Mouse (Mus musculus) thymus, postnatal 36 days (tissue): ENCODE results near the gene Gm42906.

Experiments
- DNase-seq, 2 experiments: peaks; one replicate each; pipeline ENCODE4 v3.0.0; 2022; ENCODE audit warnings: mixed read lengths in 2 of 2

The Gm42906 gene

GRCm38 (mm10) chr5:151428113-151428756 is at the start of gene Gm42906:
Gene Gm42906 (minus strand): TSS chr5:151428163.
- DNase-seq, result no peak

DNA sequence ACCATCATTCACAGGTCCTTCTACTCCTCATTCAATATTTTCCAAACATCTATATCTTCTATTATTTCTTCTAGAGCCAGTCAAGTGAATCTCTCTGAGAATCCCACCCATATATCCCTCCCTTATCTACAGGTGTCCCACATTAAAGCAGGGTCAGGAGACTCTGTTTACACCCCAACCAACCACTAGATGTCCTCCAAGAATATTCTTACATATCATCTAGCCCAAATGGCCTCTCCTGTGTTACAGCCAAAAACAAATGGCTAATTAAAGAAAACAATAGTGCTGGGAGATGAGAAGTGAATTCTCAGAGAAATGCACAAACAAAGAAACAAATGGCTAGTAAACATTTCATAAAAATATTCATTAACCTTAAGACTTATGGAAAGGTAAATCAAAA is 17.7 kb upstream of the Gm42906 start:
- DNase-seq, result no peak

DNA sequence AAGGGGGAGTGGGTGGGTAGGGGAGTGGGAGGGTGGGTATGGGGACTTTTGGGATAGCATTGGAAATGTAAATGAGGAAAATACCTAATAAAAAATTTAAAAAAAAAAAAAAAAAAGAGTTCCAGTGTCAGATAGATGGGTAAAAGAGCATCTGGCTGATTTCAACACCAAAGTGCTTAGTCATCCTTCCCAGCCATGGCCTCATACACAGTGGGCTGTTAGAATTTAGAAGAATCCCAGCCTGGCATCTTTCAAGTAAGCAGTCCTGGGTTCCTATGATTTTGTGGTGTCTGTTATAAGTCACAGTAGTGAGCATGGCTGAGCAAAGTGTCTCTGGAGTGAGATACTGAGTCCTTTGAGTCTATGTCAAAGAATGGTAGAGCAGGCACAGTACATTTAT is 7.1 kb upstream of the Gm42906 start:
- DNase-seq, result no peak

- DNase-seq, result no peak
These were observed 1.5 kb downstream of the Gm42906 start for GRCm38 (mm10) chr5:151426466-151426865.

DNA sequence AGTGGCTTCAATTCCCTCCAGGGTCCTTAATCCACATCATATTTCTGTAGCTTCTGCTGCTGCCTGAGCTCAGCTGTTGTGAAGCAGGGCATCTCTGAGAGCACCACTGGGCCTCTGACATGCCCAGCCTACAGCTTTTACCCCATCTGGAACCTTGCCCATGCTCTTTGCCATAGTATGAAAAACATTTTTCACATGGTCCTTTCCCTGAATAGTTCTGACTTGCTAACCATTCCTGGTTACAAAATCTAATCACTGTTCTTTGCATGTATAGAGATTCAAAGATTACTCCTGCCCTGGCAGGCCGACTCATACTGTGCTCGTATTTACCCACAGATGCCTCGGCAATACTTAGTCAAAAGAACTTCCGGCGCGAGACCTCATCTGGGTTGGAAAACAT is 5.3 kb downstream of the Gm42906 start:
- DNase-seq, result no peak

DNA sequence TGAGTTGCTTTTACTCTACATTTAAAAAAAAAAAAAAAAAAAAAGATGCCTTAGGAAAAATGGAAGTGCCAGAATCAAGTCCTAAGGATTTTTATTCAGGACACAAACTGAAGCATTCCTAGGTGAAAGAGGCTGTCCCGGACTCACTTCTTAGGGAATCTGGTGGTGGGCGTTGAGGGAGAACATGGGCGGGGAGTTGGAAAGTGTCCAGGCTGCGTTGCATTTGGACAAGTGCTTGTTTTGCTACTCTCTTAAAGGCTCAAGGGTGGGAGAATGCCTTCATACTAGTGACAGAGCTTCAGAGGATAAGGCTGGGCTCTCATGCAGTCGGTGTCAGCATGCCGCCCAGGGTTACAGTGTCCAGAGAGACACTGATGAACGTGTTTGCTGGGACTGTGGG is 6.1 kb downstream of the Gm42906 start:
- DNase-seq, result no peak

GRCm38 (mm10) chr5:151418551-151418950 is 9.4 kb downstream of the Gm42906 start:
- DNase-seq, result no peak

DNA sequence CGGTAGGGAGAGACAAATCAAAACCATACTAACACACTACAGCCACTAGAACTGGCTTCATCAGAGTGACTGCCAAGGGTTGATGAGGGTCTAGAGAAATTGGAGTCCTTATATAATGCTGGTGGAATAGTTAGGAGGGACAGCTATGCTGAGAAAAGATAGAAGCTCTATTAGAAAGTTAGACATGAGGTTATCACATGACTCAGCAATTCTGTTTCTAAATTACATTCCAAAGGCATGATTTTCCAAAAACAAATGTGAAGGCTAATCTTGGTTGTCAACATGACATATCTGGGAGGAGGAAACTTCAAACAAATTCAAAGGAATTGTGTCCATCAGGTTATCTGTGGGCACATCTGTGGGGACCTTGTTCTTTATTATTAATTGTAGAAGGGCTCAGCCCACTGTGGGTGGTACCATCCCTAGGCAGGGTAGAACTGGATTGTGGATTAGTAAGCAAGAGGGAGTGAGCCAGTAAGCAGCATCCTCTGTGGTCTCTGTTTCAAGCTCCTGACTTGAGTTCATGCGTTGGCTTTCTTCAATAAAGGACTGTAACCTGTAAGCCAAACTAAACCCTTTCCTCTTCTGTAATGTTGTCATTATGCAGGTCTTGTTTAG is 10.4 kb downstream of the Gm42906 start:
- DNase-seq, result no peak

DNA sequence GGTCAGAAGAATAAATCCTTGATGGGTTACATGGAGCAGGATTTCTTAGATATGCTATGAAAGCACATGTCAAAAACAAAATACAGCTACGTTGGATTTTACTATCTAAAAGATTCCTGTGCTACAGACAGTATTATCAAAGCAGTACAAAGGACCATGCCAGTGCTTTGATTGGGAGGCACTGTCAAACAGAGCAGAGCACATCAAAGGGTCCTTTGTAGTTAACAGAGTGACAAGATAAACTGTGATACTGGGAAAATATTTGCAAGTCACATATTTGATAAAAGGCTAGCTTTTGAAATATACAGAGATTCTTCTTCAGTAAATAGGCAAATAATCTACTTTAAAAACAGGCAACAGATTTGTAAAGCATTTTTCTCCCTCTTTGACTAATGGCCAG is 11.0 kb downstream of the Gm42906 start:
- no peak for DNase-seq

GRCm38 (mm10) chr5:151413617-151414016 is 14.3 kb downstream of the Gm42906 start:
- no peak for DNase-seq

GRCm38 (mm10) chr5:151412666-151413463 is 15.1 kb downstream of the Gm42906 start:
- no peak for DNase-seq

DNA sequence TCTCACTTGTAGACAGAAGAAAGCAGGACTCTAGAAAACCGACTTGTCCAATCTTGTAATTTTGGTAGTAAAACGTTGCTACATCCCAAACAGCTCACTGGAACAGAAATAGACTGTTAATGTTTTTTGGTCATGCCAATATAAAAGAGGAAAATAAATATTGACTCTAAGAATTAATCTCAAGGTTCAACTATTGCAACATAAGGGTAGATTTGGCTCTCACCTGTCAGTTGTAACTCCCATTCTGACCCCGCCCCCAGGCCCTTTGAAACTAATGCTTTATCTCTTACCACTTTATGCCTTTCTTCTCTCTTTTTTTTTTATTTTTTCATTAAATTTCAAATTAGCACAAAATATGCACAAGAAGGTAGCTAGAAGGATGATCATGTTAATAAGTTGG is 18.0 kb downstream of the Gm42906 start:
- DNase-seq, result no peak

DNA sequence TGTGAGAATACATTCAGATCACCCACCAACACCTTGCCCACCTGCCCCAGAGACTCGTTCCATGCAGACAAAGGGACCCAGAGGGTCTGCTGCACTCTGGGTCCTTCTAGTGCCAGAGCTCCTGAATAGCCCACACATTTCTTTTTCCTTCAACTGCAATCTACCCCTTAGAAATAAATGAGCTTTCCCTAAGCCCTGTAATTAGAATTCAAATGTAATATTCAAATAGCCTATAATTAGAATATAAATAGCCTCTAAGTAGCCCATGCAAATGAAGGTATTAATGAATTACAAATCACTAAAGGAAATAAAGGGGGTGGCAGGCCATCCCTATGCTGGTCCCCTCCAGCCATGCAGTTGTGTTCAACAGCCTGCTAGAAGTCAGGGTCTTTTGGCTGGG is 18.7 kb downstream of the Gm42906 start:
- DNase-seq, result no peak

DNA sequence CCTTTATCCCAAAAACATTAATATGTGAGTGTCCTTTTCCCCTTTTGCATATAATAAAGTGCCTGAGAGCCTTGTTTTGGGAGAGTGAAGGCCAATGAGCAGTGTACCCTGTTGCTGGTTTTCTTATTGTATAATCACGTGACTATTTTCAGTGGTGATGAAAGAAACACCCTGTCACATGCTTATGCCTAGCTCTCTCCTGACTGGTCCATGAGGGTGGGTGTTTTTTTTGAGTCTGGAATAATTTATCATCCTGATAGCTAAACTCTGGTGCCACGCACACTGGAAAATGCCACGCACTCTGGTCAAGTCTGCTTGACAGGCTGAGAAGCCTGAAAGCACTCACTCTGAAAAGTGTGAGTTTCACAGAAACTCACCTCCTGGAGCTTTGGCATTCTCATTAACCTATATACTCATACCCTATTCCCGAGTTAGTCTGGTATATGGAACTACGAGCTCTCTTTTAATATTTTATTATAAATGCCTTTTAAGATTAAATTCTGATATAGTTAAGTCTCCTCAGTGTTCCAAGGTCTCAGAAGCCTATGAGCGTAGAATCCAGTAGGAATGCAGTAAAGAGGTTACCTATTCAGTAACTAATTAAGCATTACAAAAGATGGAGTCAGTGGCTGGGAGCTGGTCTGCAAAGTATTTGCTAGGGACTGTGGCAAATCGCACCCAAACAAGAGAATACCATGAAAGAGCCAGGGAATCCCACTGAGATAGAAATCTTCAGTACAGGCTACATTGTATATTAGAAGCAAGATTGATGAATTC is 19.7 kb downstream of the Gm42906 start:
- no peak for DNase-seq

GRCm38 (mm10) chr5:151407493-151407892 is 20.5 kb downstream of the Gm42906 start:
- DNase-seq, result no peak

DNA sequence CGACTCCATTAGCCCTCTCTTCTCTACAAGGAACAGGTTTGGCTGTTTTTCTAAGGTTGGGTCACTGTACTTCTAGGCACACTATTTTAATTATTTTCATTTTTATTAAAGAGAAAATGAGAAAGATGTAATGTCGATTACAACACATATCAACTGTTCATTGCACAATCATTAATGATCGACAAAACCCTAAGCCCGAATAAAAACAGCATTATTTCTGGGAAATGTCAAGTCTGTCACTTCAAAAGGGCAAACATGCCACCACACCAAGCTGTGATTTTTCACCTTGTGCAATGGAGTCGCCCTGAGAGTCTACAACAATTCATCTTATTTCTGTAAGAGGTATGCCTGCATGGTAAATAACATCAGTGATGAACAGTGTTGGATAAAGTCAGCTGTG is 21.7 kb downstream of the Gm42906 start:
- no peak for DNase-seq

GRCm38 (mm10) chr5:151405314-151405903 is 22.6 kb downstream of the Gm42906 start:
- no peak for DNase-seq

- no peak for DNase-seq
These were observed 24.4 kb downstream of the Gm42906 start for GRCm38 (mm10) chr5:151403586-151403985.

DNA sequence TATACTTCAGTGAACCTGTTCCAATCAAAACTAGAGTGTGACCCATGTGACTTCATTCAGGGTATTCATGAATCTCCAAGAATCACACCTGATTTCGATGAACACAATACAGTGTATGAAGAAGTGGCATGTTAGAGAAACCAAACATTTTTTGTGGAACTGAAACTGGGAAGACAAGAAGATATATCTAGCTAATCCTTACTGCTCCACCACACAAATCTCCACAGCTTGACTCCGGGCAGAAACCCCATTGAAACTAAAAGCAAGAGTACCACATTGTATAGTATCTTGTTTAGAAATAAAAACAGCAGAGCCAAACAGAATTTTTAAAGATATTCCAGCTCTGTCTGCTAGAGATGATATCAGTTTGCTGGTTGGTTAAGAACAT is 27.4 kb downstream of the Gm42906 start:
- DNase-seq, result no peak

DNA sequence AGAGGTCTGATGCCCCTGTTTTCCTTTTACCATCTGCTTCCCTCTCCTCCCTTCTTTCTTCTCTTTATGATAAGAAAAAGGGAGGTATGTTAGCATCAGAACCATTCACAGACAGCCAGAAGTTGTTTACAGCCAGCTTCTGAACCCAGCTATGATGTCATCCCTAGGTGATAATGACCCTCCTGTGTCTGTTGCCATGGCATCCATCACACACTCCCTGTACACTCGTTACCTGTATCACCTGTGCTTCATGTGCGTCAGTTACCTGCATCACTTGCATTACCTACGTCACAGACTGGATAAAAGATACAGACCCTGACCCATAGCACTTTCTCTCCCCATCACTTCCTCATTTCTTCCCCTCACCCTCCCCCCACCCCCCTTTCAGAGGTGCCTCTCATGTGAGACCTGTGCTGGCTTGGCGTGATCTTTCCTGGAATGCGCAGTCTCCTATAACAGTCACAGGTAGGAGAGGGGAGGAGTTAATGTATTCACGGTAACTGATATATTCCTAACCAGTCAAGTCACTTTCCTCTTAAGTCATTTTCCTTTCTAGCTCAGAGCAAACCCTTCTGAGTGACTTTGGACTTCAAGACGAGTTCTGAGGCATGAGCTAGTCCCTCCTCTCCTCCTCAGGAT is 27.9 kb downstream of the Gm42906 start:
- no peak for DNase-seq

GRCm38 (mm10) chr5:151396119-151396518 is 31.8 kb downstream of the Gm42906 start:
- DNase-seq, result no peak

DNA sequence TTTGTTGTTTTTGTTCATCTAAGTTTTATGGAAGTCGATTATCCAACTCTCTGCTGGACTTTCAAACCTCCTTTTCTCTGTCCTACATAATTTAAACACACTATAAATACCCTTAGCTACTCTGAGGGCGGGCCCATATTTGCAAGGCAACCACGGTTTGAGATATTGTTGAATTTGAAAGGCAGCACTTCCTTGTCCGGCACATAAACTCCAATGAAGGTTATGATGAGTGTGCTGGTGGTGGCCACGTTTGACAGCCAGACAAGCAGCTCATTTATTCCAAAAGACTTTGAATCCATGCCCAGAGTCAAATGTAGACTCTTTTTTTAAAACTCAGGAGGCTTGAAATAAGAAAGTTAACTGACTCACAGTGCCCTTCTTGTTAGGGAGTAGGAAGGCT is 33.3 kb downstream of the Gm42906 start:
- no peak for DNase-seq
